Mouse (Mus musculus): ENCODE data around the gene Pttg1ip. TPM values are rescaled to one million over a fixed set of nuclear protein-coding genes. Genes with fewer than 3 reads are reported as not detected.

The Pttg1ip gene
- total RNA-seq, 2 experiments from 2014 or later, result 68.2 to 69.0 TPM

DNA sequence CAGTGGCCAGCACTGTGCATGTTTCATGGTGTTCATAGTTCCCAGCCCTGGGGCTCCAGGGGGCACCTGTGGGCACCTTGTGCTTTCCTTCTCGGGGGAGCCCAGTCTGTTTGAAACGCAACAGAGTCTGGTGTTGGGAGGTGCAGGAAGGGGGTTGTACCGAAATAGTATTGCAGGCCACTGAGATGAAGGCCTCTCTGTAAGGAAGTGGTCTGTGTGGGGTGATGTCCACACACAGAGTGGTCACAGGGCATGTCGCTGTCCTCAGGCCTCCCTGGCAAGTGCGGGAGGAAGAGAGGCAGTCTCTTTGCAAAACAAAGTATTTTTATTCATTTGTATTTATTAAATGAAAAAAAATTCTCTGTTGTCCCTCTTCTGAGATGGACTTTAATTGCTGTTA lies 64.1 kb downstream of the Pttg1ip start:
- no peak for DNase-seq

DNA sequence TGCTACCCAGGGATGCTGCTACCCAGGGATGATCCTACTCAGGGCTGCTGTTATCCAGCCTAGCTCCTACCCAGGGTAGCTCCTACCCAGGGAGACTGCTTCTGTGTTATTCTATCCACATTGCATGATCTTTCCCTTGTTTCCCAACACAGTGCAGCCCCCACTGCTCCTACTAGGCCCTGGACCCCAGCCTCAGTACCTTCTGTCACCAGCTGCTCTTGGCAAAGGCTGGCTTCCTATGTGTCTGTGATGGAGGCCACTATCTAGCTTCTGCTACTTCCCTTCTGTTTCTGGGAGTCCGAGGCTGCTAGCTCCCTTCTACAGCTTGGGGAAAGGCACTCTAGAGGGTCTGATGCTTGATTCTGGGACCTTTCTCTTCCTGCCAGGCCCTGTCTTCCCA lies 65.9 kb downstream of the Pttg1ip start:
- DNase-seq, result no peak

DNA sequence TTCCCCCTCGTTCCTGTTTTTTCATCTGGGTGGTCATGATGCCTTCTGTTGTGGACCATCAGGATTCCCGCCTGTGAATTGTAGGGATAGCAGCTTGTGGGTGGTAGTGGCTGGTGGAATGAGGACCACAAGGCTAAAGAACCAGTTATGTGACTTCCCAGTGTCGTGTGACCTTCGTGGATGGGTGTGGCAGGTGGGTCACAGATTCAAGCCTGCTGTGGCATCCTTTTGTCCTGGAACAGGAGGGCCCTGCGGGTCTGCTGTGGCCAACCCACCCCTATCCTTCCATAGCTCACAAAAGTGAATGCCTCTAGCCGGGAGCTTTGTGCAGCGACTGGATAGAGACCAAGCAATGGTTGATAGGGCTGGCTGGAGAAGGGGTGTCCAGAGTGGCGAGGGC lies 66.4 kb downstream of the Pttg1ip start:
- DNase-seq, result no peak

Small RNA genes lying within 50 kb of the gene (microRNA-seq; reads per million reads assigned to microRNA genes)
- gene Mir1930, result 23.6 to 46.3 reads per million in 2 experiments

Other genes starting within 250 kb of the Pttg1ip start
- 100 to 1,000 TPM; 113 to 117 TPM for gene Adarb1, start 163.4 kb upstream of the Pttg1ip start, total RNA-seq (2021)
- gene Fam207a, start 65.9 kb upstream of the Pttg1ip start, total RNA-seq (2021), result 10 to 100 TPM; 35.1 to 37.4 TPM
- 1 to 10 TPM; 3.6 TPM for gene Itgb2, start 51.5 kb upstream of the Pttg1ip start, total RNA-seq (2021)
- 100 to 1,000 TPM; 127 TPM for gene Sumo3, start 24.4 kb downstream of the Pttg1ip start, total RNA-seq (2021)
- 10 to 100 TPM; 17.2 to 29.6 TPM for gene Gm49325, start 24.5 kb downstream of the Pttg1ip start, total RNA-seq (2021)
- gene Ube2g2, start 40.6 kb downstream of the Pttg1ip start, total RNA-seq (2021), result 10 to 100 TPM; 83.8 to 95.4 TPM
- not detected for gene Tspear, start 104.8 kb downstream of the Pttg1ip start, total RNA-seq (2021)
- not detected for gene Gm19402, start 109.0 kb downstream of the Pttg1ip start, total RNA-seq (2021)
- gene Gm9508, start 115.5 kb downstream of the Pttg1ip start, total RNA-seq (2021), result not detected
- not detected for gene Gm10272, start 124.9 kb downstream of the Pttg1ip start, total RNA-seq (2021)
- gene Gm10024, start 129.7 kb downstream of the Pttg1ip start, total RNA-seq (2021), result not detected
- not detected for gene Gm10142, start 134.1 kb downstream of the Pttg1ip start, total RNA-seq (2021)
- not detected for gene Krtap12-1, start 138.9 kb downstream of the Pttg1ip start, total RNA-seq (2021)
- not detected for gene Gm10100, start 144.8 kb downstream of the Pttg1ip start, total RNA-seq (2021)
- gene Gm18596, start 160.9 kb downstream of the Pttg1ip start, total RNA-seq (2021), result not detected
- not detected for gene Gm9736, start 169.6 kb downstream of the Pttg1ip start, total RNA-seq (2021)
- not detected for gene Gm3233, start 178.0 kb downstream of the Pttg1ip start, total RNA-seq (2021)
- not detected for gene Gm3238, start 189.6 kb downstream of the Pttg1ip start, total RNA-seq (2021)
- gene Gm7138, start 195.2 kb downstream of the Pttg1ip start, total RNA-seq (2021), result not detected
- not detected for gene Gm3250, start 200.8 kb downstream of the Pttg1ip start, total RNA-seq (2021)
- gene Gm7137, start 206.5 kb downstream of the Pttg1ip start, total RNA-seq (2021), result not detected
- not detected for gene Gm9639, start 213.4 kb downstream of the Pttg1ip start, total RNA-seq (2021)
- gene Gm19668, start 217.4 kb downstream of the Pttg1ip start, total RNA-seq (2021), result not detected
- gene Gm9507, start 230.1 kb downstream of the Pttg1ip start, total RNA-seq (2021), result not detected
- gene Gm2696, start 233.0 kb downstream of the Pttg1ip start, total RNA-seq (2021), result not detected
- gene Krtap10-4, start 245.4 kb downstream of the Pttg1ip start, total RNA-seq (2021), result not detected

Measured in layer of hippocampus, postnatal 36 days (tissue).